Mouse (Mus musculus) left cerebral cortex, adult 6 months (tissue): Measurements from ENCODE around the gene Ndufaf5. TPM values are rescaled to one million over a fixed set of nuclear protein-coding genes. Genes with fewer than 3 reads are reported as not detected.

Experiments used
- long read RNA-seq, 2 experiments: library from polyadenylated mRNA; unstranded; transcript quantifications; one replicate each; pipeline ENCODE4 v2.0.0; 2019 to 2020
- polyA plus RNA-seq: library from polyadenylated mRNA; unstranded; fragments of <200 nt; fragmentation: Nextera tagmentation; gene quantifications from 2 replicates; pipeline ENCODE4 v1.2.3, GENCODE M21; 2021

The Ndufaf5 gene
- polyA plus RNA-seq = 55.0 and 67.9 TPM in 2 replicates
- long read RNA-seq, experiment 1, transcript Ndufaf5-201 (11 exons, 1,166 nt) = major isoform, 85 of 105 reads
- long read RNA-seq, experiment 1, partial matches to known transcripts = 4 of 105 reads
- long read RNA-seq, experiment 1, other reads (novel, unspliced or antisense) = 16 of 105 reads
- long read RNA-seq, experiment 2, transcript Ndufaf5-201 (11 exons, 1,166 nt) = major isoform, 50 of 71 reads
- long read RNA-seq, experiment 2, partial matches to known transcripts = 5 of 71 reads
- long read RNA-seq, experiment 2, other reads (novel, unspliced or antisense) = 16 of 71 reads

GRCm38 (mm10) chr2:140170127-140170802 is at the start of gene Ndufaf5, which contains the start of gene Esf1:
Gene Ndufaf5 (plus strand): TSS chr2:140170649.
Gene Esf1 (minus strand): TSS chr2:140170564.

GRCm38 (mm10) chr2:140151743-140152142 is 18.7 kb upstream of the Ndufaf5 start, which contains the start of gene Gm17374:
Gene Gm17374 (plus strand): TSS chr2:140152043.

Other genes starting within 250 kb of the Ndufaf5 start
- gene Tasp1, start 103.8 kb upstream of the Ndufaf5 start, polyA plus RNA-seq = 28.0 and 38.9 TPM in 2 replicates
- not detected in 2 replicates for gene Gm17374, start 18.6 kb upstream of the Ndufaf5 start, polyA plus RNA-seq
- 10.7 and 11.8 TPM in 2 replicates for gene Esf1, start 85 bp upstream of the Ndufaf5 start, polyA plus RNA-seq
- gene Sel1l2, start 219.1 kb downstream of the Ndufaf5 start, polyA plus RNA-seq = not detected in 2 replicates
- gene Macrod2, start 224.7 kb downstream of the Ndufaf5 start, polyA plus RNA-seq = 13.2 and 20.8 TPM in 2 replicates